Mouse (Mus musculus): ENCODE data around the gene Abcb11. TPM values are rescaled to one million over a fixed set of nuclear protein-coding genes. Genes with fewer than 3 reads are reported as not detected.
"Not testable (repeated sequence)": the region's sequence is repeated elsewhere in the genome, so short reads cannot be mapped to it uniquely, and the experiment has no call there.

Gene Abcb11
- polyA plus RNA-seq, 1 experiment from 2014 or later: 0.96 TPM

- Histone ChIP-seq H3K27ac (replicated peaks) (peak overlapping the region; percentile 78; the same call in 1 of the 2 replicates), H3K4me2 (replicated peaks; ENCODE audit: low read depth) (no peak overlapping the region), H3K9me3 (ENCODE audit: control insufficient read depth, low read length) (no peaks in the 10 kb centered on the region), H3K4me3 (ENCODE audit: low read depth, low read length) (no peak overlapping the region), H3K9ac (ENCODE audit: low read length) (no peak overlapping the region), H3K27me3 (ENCODE audit: control insufficient read depth, insufficient read depth, low read length) (no peaks in the 10 kb centered on the region), H3K4me1 (replicated peaks; ENCODE audit: control insufficient read depth, insufficient read depth) (no peaks in the 10 kb centered on the region), H3K36me3 (ENCODE audit: control insufficient read depth, insufficient read depth, low read length) (no peaks in the 10 kb centered on the region)
- WGBS: 38% methylated on average over 1 of the region's 1 CpGs
- DNase-seq (ENCODE audit: low spot score) (peak; percentile 20), ATAC-seq (ENCODE audit: low FRiP score, low TSS enrichment) (no peak)
- TF ChIP-seq EP300 (optimal IDR thresholded peaks at IDR 0.05): no peak
- TF ChIP-seq CTCF (IDR thresholded peaks at IDR 0.05; ENCODE audit: low read depth): no peak
These were observed 37.4 kb upstream of the Abcb11 start for GRCm38 (mm10) chr2:69379801-69380200.

GRCm38 (mm10) chr2:69376780-69377179 lies 34.4 kb upstream of the Abcb11 start:
- no peak for ATAC-seq (ENCODE audit: low FRiP score, low TSS enrichment)
- WGBS: 75% methylated on average over 2 of the region's 2 CpGs
- no peaks in the 10 kb centered on the region for H3K36me3 ChIP-seq (ENCODE audit: control insufficient read depth, insufficient read depth, low read length)
- no peak overlapping the region for H3K9ac ChIP-seq (ENCODE audit: low read length)
- no peak overlapping the region for H3K4me3 ChIP-seq (ENCODE audit: low read depth, low read length)
- H3K27ac ChIP-seq (replicated peaks): no peak overlapping the region
- no peak for DNase-seq (ENCODE audit: low spot score)
- H3K4me1 ChIP-seq (replicated peaks; ENCODE audit: control insufficient read depth, insufficient read depth): no peaks in the 10 kb centered on the region
- TF ChIP-seq EP300 (optimal IDR thresholded peaks at IDR 0.05): no peak
- TF ChIP-seq CTCF (IDR thresholded peaks at IDR 0.05; ENCODE audit: low read depth): no peak
- no peak overlapping the region for H3K4me2 ChIP-seq (replicated peaks; ENCODE audit: low read depth)
- H3K9me3 ChIP-seq (ENCODE audit: control insufficient read depth, low read length): no peaks in the 10 kb centered on the region
- no peaks in the 10 kb centered on the region for H3K27me3 ChIP-seq (ENCODE audit: control insufficient read depth, insufficient read depth, low read length)

GRCm38 (mm10) chr2:69365275-69365674 lies 22.9 kb upstream of the Abcb11 start:
- H3K36me3 ChIP-seq (ENCODE audit: control insufficient read depth, insufficient read depth, low read length): no peaks in the 10 kb centered on the region
- DNase-seq (ENCODE audit: low spot score) (no peak), ATAC-seq (ENCODE audit: low FRiP score, low TSS enrichment) (no peak)
- H3K9me3 ChIP-seq (ENCODE audit: control insufficient read depth, low read length): no peaks in the 10 kb centered on the region
- H3K4me2 ChIP-seq (replicated peaks; ENCODE audit: low read depth): no peak overlapping the region
- H3K27ac ChIP-seq (replicated peaks): no peak overlapping the region
- 100% methylated on average over 1 of the region's 1 CpGs for WGBS
- no peaks in the 10 kb centered on the region for H3K4me1 ChIP-seq (replicated peaks; ENCODE audit: control insufficient read depth, insufficient read depth)
- no peak overlapping the region for H3K4me3 ChIP-seq (ENCODE audit: low read depth, low read length)
- H3K27me3 ChIP-seq (ENCODE audit: control insufficient read depth, insufficient read depth, low read length): no peaks in the 10 kb centered on the region
- no peak overlapping the region for H3K9ac ChIP-seq (ENCODE audit: low read length)
- no peak for TF ChIP-seq EP300 (optimal IDR thresholded peaks at IDR 0.05)

- H3K36me3 ChIP-seq (ENCODE audit: control insufficient read depth, insufficient read depth, low read length): no peaks in the 10 kb centered on the region
- ATAC-seq (ENCODE audit: low FRiP score, low TSS enrichment): no peak
- no peaks in the 10 kb centered on the region for H3K4me1 ChIP-seq (replicated peaks; ENCODE audit: control insufficient read depth, insufficient read depth)
- no peaks in the 10 kb centered on the region for H3K27me3 ChIP-seq (ENCODE audit: control insufficient read depth, insufficient read depth, low read length)
- no peak for TF ChIP-seq CTCF (IDR thresholded peaks at IDR 0.05; ENCODE audit: low read depth)
- TF ChIP-seq EP300 (optimal IDR thresholded peaks at IDR 0.05): no peak
- H3K9ac ChIP-seq (ENCODE audit: low read length): no peak overlapping the region
- no peak for DNase-seq (ENCODE audit: low spot score)
- H3K9me3 ChIP-seq (ENCODE audit: control insufficient read depth, low read length): no peaks in the 10 kb centered on the region
- H3K4me3 ChIP-seq (ENCODE audit: low read depth, low read length): no peak overlapping the region
- 75% methylated on average over 2 of the region's 2 CpGs for WGBS
- no peak overlapping the region for H3K27ac ChIP-seq (replicated peaks)
- H3K4me2 ChIP-seq (replicated peaks; ENCODE audit: low read depth): no peak overlapping the region
These were observed 22.4 kb upstream of the Abcb11 start for GRCm38 (mm10) chr2:69364831-69365230.

- not testable (repeated sequence) for H3K4me3 ChIP-seq (ENCODE audit: low read depth, low read length); H3K4me2 ChIP-seq (replicated peaks; ENCODE audit: low read depth); H3K9me3 ChIP-seq (ENCODE audit: control insufficient read depth, low read length); DNase-seq (ENCODE audit: low spot score); H3K9ac ChIP-seq (ENCODE audit: low read length); H3K36me3 ChIP-seq (ENCODE audit: control insufficient read depth, insufficient read depth, low read length); H3K27me3 ChIP-seq (ENCODE audit: control insufficient read depth, insufficient read depth, low read length); H3K4me1 ChIP-seq (replicated peaks; ENCODE audit: control insufficient read depth, insufficient read depth); H3K27ac ChIP-seq (replicated peaks)
- ATAC-seq (ENCODE audit: low FRiP score, low TSS enrichment): peak; percentile 100
These were observed 13.0 kb upstream of the Abcb11 start for GRCm38 (mm10) chr2:69355402-69355801.

GRCm38 (mm10) chr2:69341506-69341905 lies 910 bp downstream of the Abcb11 start:
- H3K9me3 ChIP-seq (ENCODE audit: control insufficient read depth, low read length): no peaks in the 10 kb centered on the region
- no peak overlapping the region for H3K4me3 ChIP-seq (ENCODE audit: low read depth, low read length)
- ATAC-seq (ENCODE audit: low FRiP score, low TSS enrichment): no peak
- H3K9ac ChIP-seq (ENCODE audit: low read length): no peak overlapping the region
- TF ChIP-seq EP300 (optimal IDR thresholded peaks at IDR 0.05): no peak
- no peaks in the 10 kb centered on the region for H3K27me3 ChIP-seq (ENCODE audit: control insufficient read depth, insufficient read depth, low read length)
- H3K4me2 ChIP-seq (replicated peaks; ENCODE audit: low read depth): no peak overlapping the region
- H3K4me1 ChIP-seq (replicated peaks; ENCODE audit: control insufficient read depth, insufficient read depth): no peaks in the 10 kb centered on the region
- H3K36me3 ChIP-seq (ENCODE audit: control insufficient read depth, insufficient read depth, low read length): no peaks in the 10 kb centered on the region
- H3K27ac ChIP-seq (replicated peaks): no peak overlapping the region
- no peak for DNase-seq (ENCODE audit: low spot score)
- WGBS: 84% methylated on average over 6 of the region's 6 CpGs

- H3K9me3 ChIP-seq (ENCODE audit: control insufficient read depth, low read length); H3K4me3 ChIP-seq (ENCODE audit: low read depth, low read length); H3K27me3 ChIP-seq (ENCODE audit: control insufficient read depth, insufficient read depth, low read length); H3K36me3 ChIP-seq (ENCODE audit: control insufficient read depth, insufficient read depth, low read length); H3K4me1 ChIP-seq (replicated peaks; ENCODE audit: control insufficient read depth, insufficient read depth); H3K9ac ChIP-seq (ENCODE audit: low read length); H3K4me2 ChIP-seq (replicated peaks; ENCODE audit: low read depth); DNase-seq (ENCODE audit: low spot score); H3K27ac ChIP-seq (replicated peaks): not testable (repeated sequence)
- peak; percentile 76; the same call in 1 of the 2 replicates for ATAC-seq (ENCODE audit: low FRiP score, low TSS enrichment)
- 80% methylated on average over 5 of the region's 6 CpGs for WGBS
These were observed 10.9 kb downstream of the Abcb11 start for GRCm38 (mm10) chr2:69331523-69331922.

All from stomach, postnatal 0 days (tissue).